Mouse (Mus musculus) adrenal gland, adult 18-20 months (tissue): ENCODE measurements at regions not wholly inside any gene's neighbourhood (a gene's known extent, or its start where the extent isn't known, plus 50 kb on each side); places are given as distances from the start of the nearest gene placed in this dataset.
"Not testable (repeated sequence)": the region's sequence is repeated elsewhere in the genome, so short reads cannot be mapped to it uniquely, and the experiment has no call there.

Experiments
- DNase-seq, 2 experiments: peaks; one replicate each; pipeline ENCODE4 v3.0.0; 2021 to 2022; ENCODE audit warnings: low spot score in 2 of 2

DNA sequence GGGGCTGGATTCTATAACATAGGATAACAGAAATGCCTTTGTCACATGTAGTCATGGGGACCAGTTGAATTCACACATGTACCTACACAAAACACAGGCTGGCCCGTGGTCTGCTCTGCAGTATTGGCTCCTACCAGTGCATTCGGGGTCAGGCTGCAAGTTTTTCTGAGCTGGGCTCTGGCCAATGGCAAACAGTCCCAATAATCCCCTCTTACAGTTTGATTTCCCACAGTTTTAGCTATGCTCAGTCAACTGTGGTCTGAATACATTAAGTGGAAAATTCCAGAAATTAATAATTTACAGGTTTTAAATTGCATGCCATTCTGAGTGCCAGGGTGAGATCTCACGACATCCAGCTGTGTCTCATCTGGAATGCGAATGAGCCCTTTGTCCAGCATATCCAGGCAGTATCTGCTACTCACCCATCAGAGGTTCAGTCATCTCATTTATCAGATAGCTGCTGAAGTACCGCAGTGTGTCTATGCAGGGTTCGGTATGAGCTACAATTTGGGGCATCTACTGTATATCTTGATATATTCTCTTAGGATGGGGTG lies 124.0 kb upstream of the Rgma start:
- no peak for DNase-seq

DNA sequence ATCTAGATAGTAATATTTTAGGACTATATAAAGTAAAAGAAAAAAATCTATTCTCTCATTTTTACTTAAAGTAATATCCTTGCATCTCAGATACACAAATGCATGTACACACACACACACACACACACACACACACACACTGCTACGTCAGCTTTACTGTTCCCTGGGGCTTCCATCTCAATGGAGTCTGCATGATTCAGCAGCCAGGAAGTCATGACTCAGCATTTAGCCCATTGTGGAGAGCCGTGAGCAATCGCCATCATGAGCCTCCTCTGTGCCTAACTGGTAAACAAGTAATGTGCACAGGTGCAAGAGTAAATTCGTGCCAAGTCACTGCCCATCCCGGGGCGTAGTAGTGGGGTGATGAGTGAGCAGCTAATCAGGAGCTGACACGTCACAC lies 120.3 kb upstream of the Rgma start:
- not testable (repeated sequence) for DNase-seq

DNA sequence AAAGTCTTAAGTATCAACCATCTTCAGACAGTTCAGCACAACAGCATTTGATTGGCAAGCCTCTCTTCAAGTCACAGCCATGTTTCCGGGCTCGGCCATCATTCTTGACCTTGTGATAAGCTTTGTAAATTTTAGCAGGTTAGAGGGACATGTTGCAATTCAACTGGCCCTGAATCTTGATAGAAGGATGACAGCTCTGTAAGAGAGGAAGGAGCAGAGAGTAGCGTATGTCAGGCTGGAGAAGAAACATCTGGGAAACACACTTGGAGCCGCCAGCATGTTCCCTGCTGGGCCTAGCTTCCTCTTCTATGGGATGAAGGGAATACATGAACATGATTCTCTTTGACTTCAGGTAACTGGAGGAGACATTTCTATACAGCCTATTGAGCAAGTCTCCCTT lies 115.2 kb upstream of the Rgma start:
- DNase-seq = no peak

DNA sequence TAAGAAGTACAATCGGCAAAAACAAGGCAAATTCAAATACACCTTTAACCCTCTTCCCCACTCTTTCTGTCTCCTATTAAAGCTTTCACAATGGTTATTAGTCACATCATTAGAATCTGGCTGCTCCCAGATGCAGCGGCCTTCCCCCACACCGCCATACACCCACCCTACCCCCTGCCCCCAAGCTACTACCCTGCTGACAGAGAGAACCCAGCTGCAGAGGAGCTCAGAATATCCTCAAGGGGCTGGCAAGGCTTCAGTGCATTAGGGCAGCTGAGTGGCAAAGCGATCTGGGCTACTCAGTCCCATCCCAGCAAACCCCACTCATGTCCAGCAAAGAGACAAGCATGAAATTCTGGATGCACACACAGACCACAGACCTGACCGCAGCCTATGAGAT lies 113.6 kb upstream of the Rgma start:
- no peak for DNase-seq

DNA sequence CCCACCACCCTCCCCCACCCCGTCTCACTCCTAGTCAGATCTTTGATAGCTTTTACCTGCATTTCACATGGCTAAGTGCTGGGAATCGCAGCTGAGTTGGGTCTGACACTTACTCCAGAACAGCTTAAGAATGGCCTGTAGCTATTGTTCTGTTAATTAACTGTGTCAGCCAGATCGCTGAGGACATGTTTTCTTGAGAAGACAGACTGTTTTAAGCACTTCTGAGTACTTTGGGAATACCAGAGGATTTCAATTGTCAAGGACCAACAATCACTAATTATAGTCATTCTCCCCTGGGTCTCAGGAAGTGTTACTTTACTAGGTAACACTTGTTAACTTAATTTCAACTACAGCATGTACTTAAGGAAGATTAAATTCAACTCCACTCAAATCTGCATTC lies 112.8 kb upstream of the Rgma start:
- DNase-seq = no peak

DNA sequence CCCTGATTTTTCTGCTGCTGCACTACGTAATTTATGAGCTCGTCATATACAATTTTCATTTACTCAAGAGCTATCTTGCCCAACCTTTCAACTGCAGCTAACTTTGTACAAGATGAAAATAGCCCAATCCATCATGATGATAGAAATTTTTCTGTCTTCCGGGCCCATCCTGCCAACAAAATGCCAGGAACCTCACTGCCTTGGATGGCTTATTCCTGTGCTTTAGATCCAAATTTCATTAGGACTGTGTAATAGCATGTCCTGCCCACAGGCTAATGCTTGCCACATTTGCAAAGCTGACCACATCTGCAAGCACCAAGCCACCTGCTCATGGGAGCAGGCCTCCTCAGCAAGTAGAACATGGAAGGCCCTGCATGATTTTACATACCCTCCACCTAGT lies 105.7 kb upstream of the Rgma start:
- no peak for DNase-seq

DNA sequence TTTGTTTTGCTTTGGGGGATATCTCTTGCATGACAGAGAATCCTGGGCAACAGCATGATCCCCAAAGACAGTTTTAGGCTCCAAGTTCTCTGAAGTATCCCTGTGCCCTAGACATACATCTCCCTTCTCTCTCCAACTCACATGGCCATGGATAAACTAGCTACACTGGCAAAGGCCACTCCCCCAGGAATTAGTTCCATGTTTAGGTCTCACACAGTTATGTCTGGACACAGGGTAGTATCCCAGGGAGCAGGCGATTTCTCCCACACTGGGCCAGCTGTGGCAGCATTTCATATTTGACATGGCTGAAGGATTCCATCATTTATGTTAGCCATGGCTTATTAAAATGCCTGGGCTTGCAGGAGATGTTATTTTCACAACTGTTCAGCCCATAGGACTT lies 102.5 kb upstream of the Rgma start:
- no peak for DNase-seq

DNA sequence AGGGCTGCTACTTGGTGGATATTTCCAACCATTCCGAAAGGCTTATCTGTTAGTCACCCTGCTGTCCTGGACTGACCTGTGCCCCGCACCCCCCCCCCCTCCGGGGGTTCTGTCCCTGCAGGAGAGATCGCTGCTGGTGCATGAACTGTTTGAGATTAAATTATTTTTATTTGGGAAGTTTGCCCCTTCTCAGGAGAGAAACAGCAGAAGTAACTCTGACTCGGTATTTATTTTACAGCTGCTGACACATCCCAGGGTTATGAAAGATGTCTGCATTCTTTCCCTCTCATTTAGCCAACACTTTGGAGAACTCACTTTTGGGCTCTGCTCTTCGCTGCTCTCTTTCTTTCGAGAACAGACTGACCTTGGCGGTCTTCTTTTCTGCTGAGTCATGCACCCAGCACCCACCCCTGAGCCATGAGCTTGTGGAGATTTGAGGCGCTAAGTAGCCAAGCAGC lies 99.5 kb upstream of the Rgma start:
- no peak for DNase-seq

DNA sequence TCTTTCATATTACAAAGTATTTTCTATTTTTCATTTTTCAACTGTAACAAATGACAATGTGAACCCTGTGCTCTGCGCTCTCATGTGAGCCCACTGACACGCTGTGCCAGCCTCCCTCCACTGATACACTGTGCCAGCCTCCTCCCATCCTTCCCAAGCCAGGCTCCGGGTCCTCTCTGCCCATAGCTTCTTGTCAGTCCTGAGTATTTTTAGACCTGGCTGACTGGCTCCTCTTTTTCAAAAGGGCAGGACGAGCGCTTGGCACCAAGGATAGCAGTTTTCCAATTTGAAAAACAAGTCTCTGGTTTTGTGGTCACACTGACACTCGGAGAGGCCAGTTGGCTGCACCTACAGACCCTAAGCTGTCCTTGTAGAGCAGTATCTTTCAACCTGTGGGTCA lies 96.7 kb upstream of the Rgma start:
- DNase-seq = no peak

DNA sequence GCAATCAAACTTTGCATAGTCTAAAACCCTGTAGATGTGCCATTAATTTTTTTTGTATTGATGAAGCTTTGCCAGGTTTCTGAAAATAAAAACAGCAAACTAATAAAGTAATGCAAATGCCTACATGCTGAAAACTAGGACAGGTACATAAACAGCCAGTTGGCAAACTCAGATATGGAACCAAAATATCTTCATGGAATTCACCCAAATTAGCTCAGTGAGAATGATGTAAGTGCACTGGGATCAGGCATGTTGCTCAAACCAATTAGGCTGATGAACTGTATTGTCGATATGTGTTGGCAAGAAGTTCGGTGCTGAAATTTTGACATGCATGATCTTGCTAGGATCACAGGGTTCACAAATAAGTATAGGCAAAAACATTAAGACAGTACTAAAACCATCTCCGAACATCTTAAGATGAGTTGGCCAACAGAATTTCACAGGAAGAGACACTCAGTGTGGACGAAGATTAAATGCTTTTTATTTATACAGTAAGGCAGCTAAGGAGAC lies 95.3 kb upstream of the Rgma start:
- no peak for DNase-seq

DNA sequence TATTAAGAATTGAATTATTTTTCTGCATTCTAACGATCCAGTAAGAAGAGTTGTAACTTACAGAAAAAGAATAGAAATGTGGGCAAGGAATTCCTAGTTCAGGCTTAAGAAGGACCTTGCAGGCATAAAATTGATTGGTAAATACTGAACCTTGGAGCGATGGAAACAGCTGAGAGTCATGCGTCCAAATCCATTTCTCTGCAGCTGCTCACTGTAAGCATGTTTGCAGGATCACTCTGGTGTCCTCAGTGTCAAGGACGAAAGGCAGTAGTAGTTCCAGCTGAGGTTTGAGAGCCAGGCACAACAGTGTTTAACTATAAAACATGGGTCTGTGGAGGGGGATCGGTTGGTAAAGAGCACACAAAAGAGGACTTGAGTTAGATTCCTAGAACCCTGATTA lies 89.1 kb upstream of the Rgma start:
- no peak for DNase-seq

DNA sequence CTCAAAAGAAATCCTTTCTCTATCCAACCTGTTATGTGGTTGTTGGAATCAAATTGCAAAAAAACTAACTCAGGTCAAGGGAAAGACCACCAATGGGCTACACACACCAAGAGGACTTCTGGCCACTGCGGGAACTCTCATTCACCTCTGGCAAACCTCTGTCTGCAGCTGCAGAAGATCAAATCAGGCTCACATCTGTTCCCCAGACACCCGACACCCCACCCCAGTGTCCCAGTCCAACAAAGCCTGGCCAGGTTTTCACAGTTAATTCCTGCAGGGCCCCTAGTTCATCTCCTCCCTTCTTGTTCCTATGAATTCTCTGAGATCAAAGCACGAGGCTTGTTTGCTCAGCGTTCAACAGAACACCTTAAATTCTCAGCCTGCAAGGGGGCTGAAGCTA lies 82.0 kb upstream of the Rgma start:
- no peak for DNase-seq

DNA sequence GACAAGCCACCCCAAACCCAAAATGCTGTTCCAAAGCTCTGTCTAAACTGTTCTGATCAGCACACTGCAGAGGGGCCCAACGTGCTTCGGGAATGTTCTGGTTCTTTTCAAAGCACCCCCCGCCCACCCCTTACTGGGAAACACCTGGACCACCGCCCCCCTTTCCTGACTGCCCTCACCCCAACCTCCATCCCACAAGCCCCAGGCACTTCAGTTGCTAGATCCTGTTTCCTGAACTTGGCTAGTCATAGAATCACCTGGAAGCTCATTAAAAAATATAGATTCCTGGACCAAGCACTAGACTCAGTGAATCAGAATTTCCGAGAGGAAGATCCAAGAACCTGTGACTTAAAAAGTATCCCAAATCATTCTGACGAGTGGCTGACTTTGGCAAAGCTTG lies 80.9 kb upstream of the Rgma start:
- no peak for DNase-seq

DNA sequence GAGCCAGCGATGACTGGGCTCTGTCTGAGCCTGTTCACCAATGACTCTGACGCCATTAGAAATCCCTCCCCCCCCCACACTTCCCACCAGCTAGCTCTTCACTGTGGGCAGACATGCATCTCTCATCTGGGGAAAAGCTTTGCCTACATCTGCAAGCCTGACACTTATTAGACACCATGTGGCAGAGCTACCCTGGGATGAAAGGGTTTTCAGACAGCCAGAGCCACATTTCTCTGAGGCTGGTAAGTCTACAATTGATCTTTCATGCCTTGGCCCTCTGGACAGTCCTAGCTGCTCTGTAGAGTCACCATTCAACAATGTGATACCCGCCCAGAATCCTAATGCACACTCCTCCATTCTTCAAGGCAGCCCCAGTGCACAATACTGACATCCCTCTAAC lies 72.8 kb upstream of the Rgma start:
- DNase-seq = no peak

DNA sequence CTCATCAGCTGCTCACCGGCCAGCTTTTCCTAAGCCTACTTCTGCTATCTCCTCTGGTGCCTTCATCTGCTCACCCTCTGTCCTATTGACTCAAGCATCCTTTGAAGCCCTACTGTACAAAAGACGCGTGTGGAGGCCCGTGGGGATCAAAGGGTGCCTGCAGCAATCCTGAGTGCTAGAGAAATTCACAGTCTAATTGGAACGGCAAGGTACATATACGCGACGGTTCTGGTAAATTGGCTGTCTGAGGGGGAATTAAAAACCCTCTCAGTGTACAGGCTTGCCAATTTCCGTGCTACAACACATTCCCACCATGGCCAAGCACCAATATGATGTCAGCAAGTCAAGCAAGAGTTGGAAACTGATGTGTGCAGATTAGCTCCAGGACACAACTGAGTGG lies 71.5 kb upstream of the Rgma start:
- DNase-seq = no peak

DNA sequence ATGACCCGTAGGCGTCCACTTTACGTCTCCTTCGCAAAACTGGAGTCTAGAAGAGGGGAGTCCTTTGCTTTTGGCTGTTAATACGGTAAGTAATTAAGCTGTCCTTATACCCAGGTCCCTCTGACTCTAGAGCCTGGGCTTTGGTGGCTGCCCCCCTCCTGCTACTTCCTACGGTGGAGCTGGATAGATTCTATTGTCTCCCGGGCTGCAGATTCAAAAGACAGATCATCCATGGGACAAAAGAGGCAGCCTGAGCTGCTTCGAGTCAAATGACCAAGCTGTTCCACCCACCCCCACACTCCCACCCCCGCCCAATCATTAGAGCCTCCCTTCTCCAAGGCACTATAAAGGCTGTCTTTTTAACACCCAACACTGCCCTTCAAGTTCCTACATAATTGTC lies 70.5 kb upstream of the Rgma start:
- DNase-seq = no peak

DNA sequence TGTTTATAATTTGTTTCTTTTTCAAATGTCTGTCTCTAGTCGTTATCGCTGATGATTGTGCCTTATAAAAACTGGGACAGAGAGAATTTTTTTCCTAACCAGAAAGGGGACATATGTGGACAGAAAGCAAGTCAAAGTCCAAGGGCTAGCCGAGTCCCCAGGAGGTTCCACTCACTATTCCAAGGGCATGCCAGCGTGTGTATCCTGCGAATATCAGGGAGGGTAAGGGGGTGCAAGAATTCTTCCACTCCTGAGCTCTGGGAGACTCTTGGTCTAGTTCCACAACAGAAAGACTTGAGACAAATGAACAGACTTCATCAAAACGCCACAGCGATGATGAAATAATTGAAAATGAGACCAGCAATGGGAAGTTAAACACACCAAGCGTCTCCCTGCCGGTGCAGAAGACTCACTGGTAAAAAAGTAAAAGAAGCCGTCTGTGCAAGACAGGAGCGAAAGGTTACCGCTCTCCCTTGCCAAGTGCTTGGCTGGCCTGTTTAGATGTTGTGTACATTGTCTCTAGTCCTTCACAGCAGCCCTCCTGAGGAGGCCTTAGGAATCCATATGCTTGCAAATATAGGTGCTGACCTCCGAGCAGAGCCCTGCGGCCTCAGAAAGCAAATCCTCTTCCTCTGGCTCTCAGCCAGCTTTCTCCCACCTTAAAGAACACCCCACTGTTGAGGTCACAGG lies 69.9 kb upstream of the Rgma start:
- DNase-seq = no peak

DNA sequence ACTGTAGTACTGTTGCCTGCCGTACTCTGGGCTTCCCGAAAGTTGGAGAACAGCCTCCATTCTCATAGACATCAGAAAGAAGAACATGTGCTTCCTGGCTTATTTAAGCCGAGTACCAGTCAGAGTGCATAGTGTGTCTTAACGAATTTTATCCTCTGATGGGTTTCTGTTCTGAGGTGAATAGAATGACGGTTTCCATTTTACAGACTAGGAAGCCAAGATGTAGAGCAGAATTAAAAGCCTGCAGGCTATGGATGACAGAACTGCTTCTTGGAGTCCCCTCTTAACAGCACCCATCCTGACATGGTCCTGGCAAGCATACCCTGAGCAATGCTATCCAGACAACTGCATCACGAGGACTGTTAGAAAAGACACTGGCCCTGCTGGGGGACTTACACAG lies 69.0 kb upstream of the Rgma start:
- DNase-seq = no peak

DNA sequence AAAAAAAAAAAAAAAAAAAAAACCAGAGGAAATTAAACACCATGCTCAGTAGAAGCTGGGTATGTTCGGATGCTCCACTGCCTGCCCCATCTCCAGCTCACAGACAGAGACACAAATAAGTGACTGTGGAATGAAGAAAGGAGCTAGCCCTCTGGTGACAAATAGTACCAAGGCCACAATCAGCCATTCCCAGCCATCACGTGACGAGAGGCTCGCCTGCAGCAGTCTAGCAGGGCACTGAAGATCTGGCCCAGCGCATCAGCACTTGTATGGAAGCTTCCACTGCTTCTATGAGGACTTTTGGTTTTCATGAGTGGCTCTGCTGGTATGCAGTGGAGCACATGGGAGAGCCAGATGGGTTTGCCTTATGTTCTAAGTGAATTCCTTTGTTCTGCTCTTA lies 68.6 kb upstream of the Rgma start:
- no peak for DNase-seq

DNA sequence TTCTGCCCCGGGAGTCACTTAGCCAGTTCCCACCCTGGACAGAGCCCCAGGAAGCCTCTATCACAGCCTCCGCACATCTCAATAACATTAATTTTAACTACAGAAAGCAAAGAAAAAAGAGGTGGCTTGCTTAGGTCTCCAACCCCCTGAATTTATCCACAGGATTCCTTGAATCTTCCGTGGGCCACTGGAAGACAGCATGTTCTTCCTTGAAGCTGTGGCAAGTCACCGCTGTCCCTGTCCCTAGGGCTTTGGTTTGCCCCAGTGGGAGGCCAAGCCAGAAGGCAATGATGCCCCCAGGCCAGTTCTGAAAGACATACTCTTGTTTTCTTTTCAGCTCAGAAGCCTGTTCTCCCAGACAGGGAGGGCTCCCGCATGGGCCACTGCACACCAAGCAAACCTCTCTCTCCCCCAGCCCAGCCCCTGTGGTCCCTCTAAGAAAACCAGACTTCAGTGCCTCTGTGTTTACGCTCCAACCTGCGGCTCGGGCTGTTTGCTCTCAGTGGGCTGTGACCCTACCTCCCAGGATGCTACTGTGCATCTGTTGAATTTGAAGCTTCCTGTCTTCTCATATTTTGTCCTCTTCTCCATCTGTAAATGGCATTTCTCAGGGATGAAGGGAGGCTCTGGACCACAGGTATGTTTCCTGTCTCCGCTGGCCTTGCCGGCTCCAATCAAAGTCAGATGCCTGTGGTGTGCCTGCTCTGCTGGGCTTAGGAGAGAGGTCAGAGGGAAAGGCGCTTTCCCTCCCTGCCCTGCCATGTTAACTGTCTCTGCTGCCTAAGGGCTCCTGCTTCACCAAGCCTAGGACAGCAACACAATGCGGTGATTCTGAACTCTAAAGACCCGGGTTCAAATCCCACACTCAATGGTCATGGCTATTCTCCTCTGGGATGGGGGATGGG lies 67.5 kb upstream of the Rgma start:
- DNase-seq = no peak

DNA sequence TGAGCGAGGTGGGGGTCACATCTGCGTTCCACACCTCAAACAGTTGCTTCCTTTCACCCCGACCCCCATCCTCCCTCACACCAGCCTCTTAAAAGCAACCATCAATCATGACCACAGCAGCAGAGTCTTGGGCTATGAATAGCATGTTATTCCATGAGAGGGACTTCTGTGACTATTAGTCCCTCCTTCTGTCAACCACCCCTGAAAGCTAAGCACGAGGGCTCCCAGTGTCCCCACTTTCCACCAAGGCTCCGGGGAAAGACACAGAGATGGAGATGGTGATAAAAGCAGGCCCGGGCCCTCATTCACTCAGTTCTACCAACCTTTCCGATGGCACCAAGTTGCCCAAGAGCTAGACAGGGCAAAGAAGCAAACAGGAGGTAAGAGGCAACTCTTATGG lies 66.3 kb upstream of the Rgma start:
- no peak for DNase-seq

DNA sequence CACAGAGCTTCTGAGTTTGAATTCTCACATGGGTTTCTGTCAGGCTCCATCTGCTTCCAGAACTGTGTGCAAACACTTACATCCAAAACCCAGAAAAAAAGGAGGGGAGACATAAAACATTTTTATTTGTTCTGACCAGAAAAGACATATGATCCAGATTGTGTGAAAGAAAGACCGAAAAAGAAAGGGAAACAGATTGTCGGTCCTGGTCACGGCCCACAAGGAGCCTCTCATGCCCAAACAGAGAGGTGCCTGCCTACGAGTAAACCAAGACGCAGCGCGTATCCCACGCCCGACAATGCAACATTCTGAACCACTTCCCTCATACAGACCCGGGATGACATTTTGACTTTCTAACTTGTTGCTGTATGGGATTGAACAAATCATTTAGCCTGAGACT lies 65.3 kb upstream of the Rgma start:
- DNase-seq = no peak
